Mouse (Mus musculus) cerebellum, adult 2 months (tissue): ENCODE results near the gene Ankrd33.

ENCODE experiments used
- CTCF ChIP-seq: fragments of 200-500 bp; IDR thresholded peaks from 2 replicates; pipeline ENCODE4 v1.5.1; 2011; ENCODE audit warnings: low read depth, mild to moderate bottlenecking, control low read depth, low read length, moderate library complexity, borderline replicate concordance; ENCODE audit not compliant: insufficient read depth
- POLR2A ChIP-seq: fragments of 200-500 bp; IDR thresholded peaks from 2 replicates; pipeline ENCODE4 v1.6.1; 2011; ENCODE audit warnings: low read length, control low read depth, borderline replicate concordance; ENCODE audit not compliant: insufficient read depth

DNA sequence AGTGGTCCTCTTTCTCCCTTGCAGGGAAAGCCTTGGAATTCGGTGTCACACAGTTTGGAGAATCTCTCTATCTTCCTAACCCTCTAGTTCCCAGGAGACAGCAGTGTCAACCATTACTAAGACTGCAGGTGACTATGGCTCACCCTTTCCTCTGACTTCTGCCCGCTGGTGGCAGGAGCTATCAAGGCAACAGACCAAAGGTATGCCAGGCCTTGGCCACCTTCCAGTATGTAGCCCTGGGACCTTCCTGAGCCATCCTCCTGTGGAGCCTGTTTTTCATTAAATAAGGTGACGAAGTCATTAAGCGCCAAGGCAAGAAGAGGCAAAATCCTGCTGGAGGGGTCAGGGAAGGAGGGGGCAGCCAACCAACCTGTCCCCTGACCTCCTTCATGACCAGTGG, 40.4 kb upstream of the Ankrd33 start:
- no peak for TF ChIP-seq CTCF
- no peak for TF ChIP-seq POLR2A
